Mouse (Mus musculus) gastrocnemius, adult 2 months (tissue): ENCODE data around the gene March4. TPM values are rescaled to one million over a fixed set of nuclear protein-coding genes. Genes with fewer than 3 reads are reported as not detected.
A peak's percentile ranks its signal among the peaks of the same experiment; 100 is the strongest.

ENCODE experiments used
- DNase-seq: peaks from one replicate; pipeline ENCODE4 v3.0.0; 2022
- H3K27ac ChIP-seq: fragments of 200-600 bp; 2 replicates; pipeline ENCODE4 v1.8.1; 2022; ENCODE audit warnings: mild to moderate bottlenecking
- H3K4me3 ChIP-seq: fragments of 200-600 bp; 2 replicates; pipeline ENCODE4 v1.8.1; 2022; ENCODE audit warnings: mild to moderate bottlenecking, moderate library complexity
- CTCF ChIP-seq: fragments of 200-600 bp; IDR thresholded peaks from 2 replicates; pipeline ENCODE4 v1.8.1; 2022; ENCODE audit warnings: antibody characterized with exemption, mild to moderate bottlenecking, moderate library complexity
- intact Hi-C: fragments of 180-260 bp; cut with DNase I; formaldehyde crosslinking; loops from one replicate; pipeline ENCODE4 v1.15.1; 2025
- long read RNA-seq, 2 experiments: library from polyadenylated mRNA; stranded (forward); transcript quantifications; one replicate each; pipeline ENCODE4 v2.0.0; 2021
- total RNA-seq, 2 experiments: library from RNA; stranded (reverse); gene quantifications; 2 replicates each; pipeline ENCODE4 v1.2.3; 2021

The March4 gene
- under 1 TPM; 0.26 to 0.73 TPM for total RNA-seq
- long read RNA-seq, experiment 1, partial matches to known transcripts = 0 of 3 reads
- long read RNA-seq, experiment 1, other reads (novel, unspliced or antisense) = 3 of 3 reads
- long read RNA-seq, experiment 2 = 0 reads

DNA sequence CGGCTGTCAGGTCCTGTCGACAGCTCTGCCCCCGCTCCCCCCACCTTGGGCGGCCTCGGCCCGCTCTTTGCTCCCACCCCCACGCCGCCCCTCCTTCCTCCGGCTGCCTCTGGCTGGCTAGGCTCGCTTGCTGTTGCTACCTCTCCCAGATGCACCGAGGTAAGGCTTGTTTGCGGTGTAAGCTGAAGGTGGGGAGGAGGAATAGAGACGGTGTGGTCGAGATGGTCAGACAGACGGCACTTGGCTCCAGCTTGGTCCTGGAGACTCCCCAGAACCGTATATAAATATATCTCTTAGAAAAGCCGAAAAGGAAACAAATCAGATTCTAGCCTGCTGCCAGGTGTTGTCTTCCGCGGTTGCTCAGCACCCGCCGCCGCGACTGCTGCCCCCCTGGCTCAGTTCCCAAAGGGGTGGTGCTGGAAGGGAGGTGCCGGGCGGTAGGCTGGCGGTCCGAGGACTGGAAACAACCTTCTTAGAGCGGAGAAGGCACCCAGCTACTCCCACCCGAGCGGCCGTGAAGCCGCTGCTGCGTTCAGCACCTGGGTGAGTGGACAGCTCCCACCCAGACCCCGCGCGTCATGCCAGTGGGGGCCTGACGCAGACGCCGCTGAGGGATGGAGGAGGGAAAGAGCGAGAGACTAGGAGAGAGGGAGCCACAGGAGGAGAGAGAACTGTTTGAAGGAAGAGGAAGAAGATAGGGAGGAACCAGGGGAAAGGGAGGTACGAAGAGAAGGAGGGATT is at the start of gene March4:
March4 (minus strand) TSS at position 320 of the 741 bp plus-strand sequence.
- intact Hi-C loops = no loop called here
- DNase-seq = peak; percentile 59
- H3K4me3 ChIP-seq = 0 out of 2 replicates have a peak within 1 kb of the TSS, but pooled peaks have one; percentile 5

DNA sequence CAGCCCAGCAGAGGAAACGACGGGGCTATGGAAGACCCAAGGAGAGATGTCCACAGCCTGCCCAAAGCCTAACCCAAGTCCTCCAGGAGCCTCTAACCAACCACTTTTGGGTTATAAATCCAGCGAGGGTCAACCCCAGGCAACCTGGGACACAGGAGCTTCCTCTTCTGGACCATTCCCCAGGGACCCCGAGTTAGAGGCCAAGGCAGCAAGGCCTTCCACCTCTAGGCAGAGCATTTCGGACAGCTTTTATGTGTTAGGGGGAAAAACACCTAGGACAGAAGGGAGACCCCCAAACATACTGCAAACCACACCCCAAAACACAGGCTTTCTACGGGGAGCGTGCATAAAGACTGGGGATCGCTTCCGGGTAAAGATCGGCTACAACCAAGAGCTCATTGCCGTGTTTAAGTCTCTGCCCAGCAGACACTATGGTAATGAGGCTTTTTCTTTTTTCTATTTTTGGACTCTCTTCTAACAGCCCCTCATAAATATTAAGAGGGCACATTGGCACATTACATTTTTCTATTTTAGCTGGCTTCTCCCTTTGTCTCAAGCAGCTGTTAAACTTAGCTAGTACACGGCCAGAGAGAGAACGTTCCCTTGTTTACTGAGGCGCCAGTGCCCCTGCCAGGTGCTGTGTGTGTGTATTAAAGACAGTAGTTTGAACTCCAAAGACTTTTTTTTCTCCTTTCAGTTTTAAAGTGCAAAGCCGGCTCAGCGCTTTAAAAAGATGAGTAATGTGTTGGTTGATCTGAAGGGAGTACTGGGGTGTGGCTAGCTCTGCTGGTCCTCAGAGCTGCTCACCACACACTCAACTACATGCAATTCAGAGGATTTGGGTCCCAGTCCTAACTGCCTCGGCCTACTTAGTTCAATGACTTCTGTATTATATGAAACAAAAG is 49.5 kb upstream of the March4 start:
- H3K27ac ChIP-seq = no peak overlapping the region
- intact Hi-C loops = no loop called here
- no peak overlapping the region for H3K4me3 ChIP-seq
- no peak for DNase-seq
- TF ChIP-seq CTCF = no peak

More for the DNA sequence above, at the start of gene March4:
- no peak within 1 kb of the TSS for H3K27ac ChIP-seq
- TF ChIP-seq CTCF = no peak

DNA sequence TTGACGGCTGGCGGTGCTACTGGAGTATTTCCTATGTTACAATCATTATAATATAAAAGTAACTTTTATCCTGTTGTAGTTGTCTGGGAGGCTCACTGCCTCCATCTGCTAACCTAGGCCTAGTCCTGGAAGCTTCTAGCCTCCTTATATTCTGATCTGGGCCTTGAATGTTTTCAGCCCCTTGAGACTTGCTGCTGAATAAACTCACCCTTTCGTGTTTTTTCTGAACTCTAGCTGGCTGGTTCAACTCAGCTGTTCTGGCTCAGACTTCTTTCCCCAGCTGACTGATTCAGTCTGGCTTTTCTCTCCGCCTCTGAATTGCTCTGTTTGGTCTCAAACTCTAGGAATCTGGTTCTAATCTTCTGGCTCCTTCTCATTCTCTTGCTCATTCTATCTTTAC is 47.2 kb upstream of the March4 start:
- intact Hi-C loops = loop anchor here (5.0 kb wide), 1 partner anchor 137 kb away; no protein-coding TSS in a partner anchor
- peak overlapping the region; percentile 93 for H3K27ac ChIP-seq
- no peak for TF ChIP-seq CTCF
- DNase-seq = no peak
- H3K4me3 ChIP-seq = peak overlapping the region; percentile 94

DNA sequence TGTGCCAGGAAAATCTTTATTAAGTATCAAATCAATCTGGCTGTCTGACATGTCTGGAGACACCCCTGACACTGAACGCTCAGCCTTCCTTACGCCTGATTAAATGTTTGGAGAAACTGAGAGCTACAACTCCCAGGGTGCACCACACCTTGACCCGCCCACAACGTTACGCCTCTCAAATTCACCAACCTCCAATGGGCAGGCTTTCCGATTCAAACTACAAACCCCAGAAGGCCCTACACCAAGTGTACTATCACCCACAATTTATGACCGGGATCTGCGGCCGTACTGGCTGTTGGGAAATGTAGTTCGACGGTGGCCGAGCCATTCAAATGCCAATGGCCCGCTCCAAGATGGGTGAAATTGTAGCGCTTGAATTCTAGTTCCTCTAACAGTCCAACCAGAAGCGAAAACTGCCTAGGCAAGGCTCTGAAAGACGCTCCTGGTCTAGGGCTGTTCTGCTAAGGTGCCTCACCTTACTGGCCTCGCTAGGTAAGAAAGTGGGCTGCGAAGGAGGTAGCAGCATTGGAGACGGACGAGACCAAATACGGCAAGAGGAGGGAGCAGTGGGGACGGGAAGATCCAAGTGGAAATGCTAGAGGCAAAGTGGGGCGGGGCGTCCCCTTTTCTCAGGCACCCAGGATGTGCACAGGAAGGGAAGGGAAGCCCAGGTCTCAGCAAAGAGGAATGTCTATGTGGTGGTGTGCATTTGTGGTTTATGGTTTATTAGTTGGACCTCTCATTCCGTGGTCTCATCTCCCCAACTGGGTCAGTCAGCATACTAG is 46.4 kb upstream of the March4 start, which contains the start of gene Smarcal1:
Smarcal1 (plus strand) TSS at position 305 of the 785 bp plus-strand sequence.
- peak; percentile 93 for DNase-seq
- no peak for TF ChIP-seq CTCF
- intact Hi-C loops = loop anchor here (5.0 kb wide), 1 partner anchor 136 kb away; no protein-coding TSS in a partner anchor
- Histone ChIP-seq H3K27ac (peak within 1 kb of the TSS; percentile 93), H3K4me3 (peak within 1 kb of the TSS; percentile 94)

DNA sequence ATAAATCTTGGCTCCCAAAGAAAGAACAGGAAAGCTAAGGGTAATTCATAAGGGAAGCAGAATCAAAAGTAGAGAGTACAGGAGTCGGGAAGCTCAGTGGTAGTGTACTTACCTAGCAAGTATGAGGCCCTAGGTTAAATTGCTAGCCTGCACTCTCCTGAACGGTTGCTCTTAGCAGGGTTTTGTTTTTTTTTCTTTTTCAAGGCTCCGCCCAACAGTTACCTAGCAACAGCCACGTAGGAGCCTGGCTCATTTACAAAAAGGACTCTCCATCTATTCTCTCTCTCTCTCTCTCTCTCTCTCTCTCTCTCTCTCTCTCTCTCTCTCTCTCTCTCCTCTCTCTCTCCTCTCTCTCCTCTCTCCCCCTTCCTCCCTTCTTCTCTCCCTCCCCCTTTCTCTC is 42.1 kb upstream of the March4 start:
- no peak for TF ChIP-seq CTCF
- intact Hi-C loops = loop anchor here (10.0 kb wide), 1 partner anchor 264 kb away; no protein-coding TSS in a partner anchor

DNA sequence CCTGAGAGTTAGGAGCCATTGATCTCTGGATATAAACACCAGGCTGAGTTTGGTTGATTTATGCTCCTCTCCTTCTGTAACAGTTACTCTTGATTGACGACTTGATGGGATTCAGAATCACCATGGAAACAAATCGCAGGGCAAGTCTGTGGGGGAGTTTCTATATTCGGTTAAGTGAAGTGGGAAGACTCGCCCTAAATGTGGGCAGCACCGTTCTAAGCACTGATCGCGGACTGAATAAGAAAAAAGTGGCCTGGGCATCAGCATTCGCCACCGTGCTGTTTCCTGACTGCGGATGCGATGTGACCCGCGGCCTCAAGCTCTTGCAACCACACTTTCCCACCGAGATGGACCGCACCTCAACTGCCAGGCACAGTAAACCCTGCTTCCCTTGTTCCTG is 41.6 kb upstream of the March4 start:
- no peak for DNase-seq
- Histone ChIP-seq H3K4me3 (no peak overlapping the region), H3K27ac (no peak overlapping the region)
- intact Hi-C loops = loop anchor here (10.0 kb wide), 1 partner anchor 264 kb away; no protein-coding TSS in a partner anchor
- TF ChIP-seq CTCF = no peak

More for the DNA sequence above, 42.1 kb upstream of the March4 start:
- no peak for DNase-seq
- Histone ChIP-seq H3K27ac (no peak overlapping the region), H3K4me3 (no peak overlapping the region)

DNA sequence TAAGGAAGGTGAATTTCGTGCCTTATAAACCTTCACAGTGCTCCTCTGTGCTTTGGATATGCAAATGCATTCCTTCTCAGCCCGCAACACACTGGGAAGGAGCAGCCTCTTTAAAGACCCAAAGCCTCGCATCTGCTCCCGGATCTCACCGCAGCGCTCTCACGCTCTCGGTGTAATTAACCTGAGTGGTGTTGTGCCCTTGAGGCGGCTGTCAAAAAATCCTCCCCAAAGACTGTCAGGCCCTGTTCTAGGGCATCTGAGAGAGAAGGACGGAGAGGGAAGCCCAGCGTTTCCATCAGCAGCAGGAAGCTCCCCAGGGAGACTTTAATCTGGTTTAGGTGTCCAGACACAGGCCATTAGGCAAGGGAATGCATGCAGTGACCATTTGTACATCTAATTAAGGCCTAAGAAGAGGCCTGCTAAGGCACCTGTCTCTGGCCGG is 40.8 kb upstream of the March4 start:
- no peak overlapping the region for H3K4me3 ChIP-seq
- H3K27ac ChIP-seq = no peak overlapping the region
- intact Hi-C loops = loop anchor here (10.0 kb wide), 1 partner anchor 263 kb away; no protein-coding TSS in a partner anchor
- DNase-seq = no peak
- no peak for TF ChIP-seq CTCF

DNA sequence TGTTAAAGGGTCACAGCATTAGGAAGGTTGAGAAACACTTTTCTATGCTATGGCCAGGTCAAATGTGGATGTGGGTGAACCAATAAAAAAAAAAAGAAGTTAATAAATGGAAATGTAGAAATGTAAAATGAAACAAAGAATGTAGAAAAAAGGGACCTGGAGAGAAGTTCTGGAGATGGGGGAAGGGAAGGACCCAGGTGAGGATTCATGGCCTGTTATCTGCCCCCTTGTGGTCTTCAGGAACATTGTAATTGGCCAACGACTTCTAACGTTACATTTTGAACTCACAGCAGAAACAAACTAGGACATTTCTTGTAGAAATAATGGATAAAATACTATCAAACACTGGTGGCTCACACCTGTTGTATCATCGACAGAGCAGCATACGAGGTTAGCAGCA is 38.4 kb upstream of the March4 start:
- no peak overlapping the region for H3K4me3 ChIP-seq
- DNase-seq = no peak
- TF ChIP-seq CTCF = peak; percentile 57
- intact Hi-C loops = loop anchor here (10.0 kb wide), 1 partner anchor 260 kb away; no protein-coding TSS in a partner anchor
- H3K27ac ChIP-seq = no peak overlapping the region

DNA sequence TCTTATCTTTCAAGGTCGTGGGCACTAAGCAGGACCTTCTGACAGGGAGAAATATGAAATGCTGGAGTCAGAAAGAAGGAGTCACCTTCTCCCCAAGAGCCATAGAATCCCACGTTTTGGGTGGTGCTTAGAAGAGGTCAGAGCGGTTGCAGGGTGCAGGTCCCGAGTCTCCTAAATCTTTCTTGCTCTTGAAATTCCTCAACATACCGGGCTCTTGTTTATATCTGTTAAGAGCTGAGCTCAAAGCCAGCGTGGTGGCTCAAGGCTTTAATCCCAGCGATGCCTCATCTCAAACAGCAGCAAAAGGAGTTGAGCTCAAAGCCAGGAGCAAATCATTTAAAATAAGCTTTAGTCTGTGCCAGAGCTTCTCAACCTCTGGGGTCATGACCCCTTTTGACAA is 37.9 kb upstream of the March4 start:
- intact Hi-C loops = loop anchor here (10.0 kb wide), 1 partner anchor 260 kb away; no protein-coding TSS in a partner anchor
- Histone ChIP-seq H3K4me3 (no peak overlapping the region), H3K27ac (no peak overlapping the region)
- no peak for TF ChIP-seq CTCF
- no peak for DNase-seq

DNA sequence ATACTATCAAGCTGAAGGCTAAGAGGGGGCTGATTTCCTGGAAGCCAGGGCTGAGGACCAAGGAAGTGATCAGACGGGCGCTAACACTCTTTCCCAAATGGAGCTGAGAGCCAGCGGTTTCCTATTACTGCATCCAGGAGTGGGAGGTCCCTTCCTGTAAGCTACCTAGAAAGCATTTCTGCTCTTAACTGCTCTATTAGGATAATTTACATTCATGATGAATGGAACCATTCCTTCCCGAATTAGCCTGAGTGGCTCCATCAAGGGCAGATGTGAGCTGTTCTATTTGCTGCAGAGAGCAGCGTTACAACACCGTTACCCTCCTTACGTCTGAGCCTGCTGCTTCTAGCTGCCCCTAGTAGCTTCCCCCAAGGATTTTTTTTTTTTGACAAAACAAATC is 37.3 kb upstream of the March4 start:
- no peak overlapping the region for H3K27ac ChIP-seq
- TF ChIP-seq CTCF = no peak
- DNase-seq = no peak
- H3K4me3 ChIP-seq = no peak overlapping the region
- intact Hi-C loops = loop anchor here (10.0 kb wide), 1 partner anchor 259 kb away; no protein-coding TSS in a partner anchor

DNA sequence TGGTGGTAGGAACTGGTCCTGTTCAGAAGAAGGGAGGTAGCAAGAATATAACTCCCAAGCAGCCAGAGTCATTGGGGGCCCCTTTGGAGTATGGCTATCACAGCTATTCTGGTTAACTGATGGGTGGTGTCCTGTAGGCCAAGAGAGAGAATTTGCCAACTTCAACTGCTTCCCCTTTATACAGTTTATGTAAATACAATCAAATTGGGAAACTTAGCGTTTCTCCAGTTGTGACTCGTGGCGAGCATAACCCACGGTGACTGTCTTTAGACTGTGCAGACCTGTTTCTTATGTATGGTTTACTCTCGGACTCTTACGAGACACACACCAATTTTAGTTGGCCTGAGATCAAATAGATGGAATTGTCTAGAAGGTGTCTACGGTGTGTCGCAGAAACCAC is 32.0 kb upstream of the March4 start:
- H3K4me3 ChIP-seq = no peak overlapping the region
- no peak for TF ChIP-seq CTCF
- intact Hi-C loops = no loop called here
- no peak for DNase-seq
- H3K27ac ChIP-seq = no peak overlapping the region

DNA sequence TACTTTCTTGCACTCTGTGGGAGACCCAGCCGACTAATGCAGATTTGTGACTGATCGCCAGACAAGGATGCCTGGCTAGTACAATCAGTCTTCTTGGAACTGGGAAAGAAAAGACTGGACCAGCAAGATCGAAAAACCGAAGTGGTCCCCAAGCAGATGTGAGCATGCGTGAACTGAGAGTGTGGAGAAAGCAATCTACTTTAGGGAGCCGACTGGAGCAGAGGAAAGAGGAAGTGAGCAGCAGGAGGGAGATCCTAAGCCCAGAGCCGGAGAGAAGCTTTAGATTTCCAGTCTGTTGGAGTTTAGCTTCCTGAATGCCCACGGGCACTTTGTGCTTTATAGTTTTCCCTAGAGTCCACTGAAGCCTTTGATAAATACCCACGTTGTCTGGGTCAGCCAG is 30.3 kb upstream of the March4 start:
- no peak for DNase-seq
- H3K4me3 ChIP-seq = no peak overlapping the region
- no peak overlapping the region for H3K27ac ChIP-seq
- TF ChIP-seq CTCF = no peak
- intact Hi-C loops = no loop called here
